Mouse (Mus musculus) megakaryocyte-erythroid progenitor cell, adult 5-6 weeks (primary cell): Measurements from ENCODE around the gene Klhdc4. TPM values are rescaled to one million over a fixed set of nuclear protein-coding genes. Genes with fewer than 3 reads are reported as not detected.

ENCODE experiments used
- ATAC-seq: replicated peaks from 2 replicates; pipeline ENCODE4 v1.8.0; 2016; ENCODE audit warnings: mild to moderate bottlenecking, inconsistent platforms; ENCODE audit not compliant: severe bottlenecking, poor library complexity, low FRiP score, low TSS enrichment
- total RNA-seq, 2 experiments: library from RNA; stranded (forward) in 1 of 2; stranded (reverse) in 1 of 2; fragments of 200-1000, 215-1000 nt in 1 of 2; fragments of >200 nt in 1 of 2; fragmentation: Nextera tagmentation in 1 of 2; gene quantifications; 2 replicates each; pipeline ENCODE4 v1.2.3; 2014 to 2017

Gene Klhdc4
- total RNA-seq, 2 experiments from 2014 or later: 42.6 to 45.6 TPM

- ATAC-seq: peak; percentile 82
Observed at GRCm38 (mm10) chr8:121850821-121851470, 21.6 kb upstream of the Klhdc4 start.

DNA sequence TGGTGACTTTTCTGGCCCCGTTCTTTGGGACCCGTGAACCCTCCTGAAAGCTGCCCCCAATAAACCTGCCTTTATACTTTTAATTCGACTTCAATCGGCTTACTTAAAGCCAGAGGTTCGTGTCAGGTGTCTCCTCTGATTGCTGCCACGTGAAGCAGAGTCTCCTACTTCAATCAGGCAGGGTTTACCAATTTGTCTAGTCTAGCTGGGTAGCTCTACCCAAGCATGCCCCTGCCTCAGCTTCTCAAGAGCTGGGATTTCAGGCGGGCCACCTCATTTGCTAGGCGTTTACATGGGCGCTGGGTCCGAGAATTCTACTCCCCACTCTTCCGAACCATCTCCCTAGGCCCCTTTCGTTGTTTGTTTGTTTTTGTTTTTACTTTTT is 21.1 kb upstream of the Klhdc4 start:
- no peak for ATAC-seq

- peak; percentile 77 for ATAC-seq
Observed at GRCm38 (mm10) chr8:121850018-121850417, 20.6 kb upstream of the Klhdc4 start.

DNA sequence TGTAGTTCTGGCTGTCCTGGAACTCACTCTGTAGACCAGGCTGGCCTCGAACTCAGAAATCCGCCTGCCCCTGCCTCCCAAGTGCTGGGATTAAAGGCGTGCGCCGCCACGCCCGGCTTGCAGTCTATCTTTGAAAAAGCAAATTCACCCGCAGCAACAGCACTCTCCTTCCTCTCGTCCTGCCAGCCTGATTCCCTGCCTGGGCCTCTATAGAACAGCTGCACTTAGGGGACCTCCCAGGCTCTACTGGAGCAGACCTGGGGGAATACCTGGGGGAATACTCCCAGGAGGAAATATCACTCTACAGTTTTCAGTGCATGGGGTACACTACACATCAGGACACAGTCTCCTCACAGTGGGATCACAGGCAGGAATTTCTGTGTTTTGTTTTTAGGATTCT is 19.9 kb upstream of the Klhdc4 start:
- ATAC-seq: no peak

GRCm38 (mm10) chr8:121848495-121848894 is 19.1 kb upstream of the Klhdc4 start:
- ATAC-seq: no peak

GRCm38 (mm10) chr8:121847987-121848386 is 18.6 kb upstream of the Klhdc4 start:
- ATAC-seq: no peak

GRCm38 (mm10) chr8:121847261-121847822 is 18.0 kb upstream of the Klhdc4 start:
- no peak for ATAC-seq

GRCm38 (mm10) chr8:121846815-121847214 is 17.4 kb upstream of the Klhdc4 start:
- ATAC-seq: no peak

DNA sequence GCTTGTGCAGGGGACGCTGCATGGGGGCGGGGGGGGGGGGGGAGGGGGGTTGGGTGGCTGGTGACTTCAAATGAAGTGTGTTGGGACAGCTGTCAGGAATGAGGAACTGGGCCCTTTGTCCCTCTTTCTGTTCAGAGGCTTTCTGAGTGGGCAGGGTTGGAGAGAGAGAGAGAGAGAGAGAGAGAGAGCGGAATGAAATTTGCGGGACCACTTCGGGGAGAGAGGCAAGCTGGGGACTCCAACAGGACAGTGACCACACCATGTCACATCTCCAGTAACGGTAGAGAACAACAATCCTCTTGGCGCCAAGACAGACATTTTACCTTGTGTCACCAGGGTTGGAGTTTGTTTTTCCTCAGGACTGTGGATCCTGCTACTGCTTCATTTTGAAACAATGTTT is 15.4 kb upstream of the Klhdc4 start:
- ATAC-seq: no peak

GRCm38 (mm10) chr8:121843184-121843733 is 13.9 kb upstream of the Klhdc4 start:
- no peak for ATAC-seq

DNA sequence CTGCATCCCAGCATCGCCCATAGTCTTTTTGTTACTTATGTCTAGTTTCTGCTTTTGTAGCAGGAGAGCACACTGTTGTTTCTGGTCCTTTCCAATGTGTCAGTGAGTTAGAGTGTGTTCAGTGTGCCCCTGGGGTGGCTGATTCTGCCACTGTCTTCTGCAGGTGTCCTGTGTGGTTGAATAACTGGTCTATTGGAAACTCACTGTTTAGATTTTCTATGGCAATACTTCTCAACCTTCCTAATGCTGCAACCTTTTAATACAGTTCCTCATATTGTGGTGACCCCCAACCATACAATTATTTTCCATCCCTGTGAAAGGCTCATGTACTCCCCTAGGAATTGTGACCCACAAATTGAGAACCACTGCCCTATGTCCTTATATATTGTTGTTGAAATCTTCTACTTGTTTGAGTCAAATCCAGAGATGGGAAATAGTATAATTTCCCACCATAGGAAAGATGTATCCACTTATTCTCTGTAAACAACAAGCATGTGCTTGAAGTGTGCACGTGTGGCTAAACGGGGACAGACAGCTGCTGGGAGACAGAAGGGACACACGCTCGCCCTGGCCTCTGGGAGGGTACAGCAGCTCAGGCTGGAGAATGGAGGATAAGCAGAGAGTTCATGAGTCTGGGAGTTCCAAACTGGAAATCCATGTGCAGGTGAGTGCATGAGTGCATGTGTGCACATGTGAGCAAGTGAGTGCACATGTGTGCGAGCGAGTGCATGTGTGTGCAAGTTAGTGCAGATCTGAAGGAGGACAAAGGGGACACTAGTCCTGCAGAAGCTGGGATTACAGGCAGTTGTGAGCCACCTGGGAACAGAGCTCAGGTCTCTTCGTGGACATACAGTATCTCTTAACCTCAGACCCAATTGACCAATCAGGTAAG is 12.9 kb upstream of the Klhdc4 start:
- ATAC-seq: no peak

- peak; percentile 92 for ATAC-seq
Observed at GRCm38 (mm10) chr8:121841242-121841641, 11.9 kb upstream of the Klhdc4 start.

- peak; percentile 75 for ATAC-seq
Observed at GRCm38 (mm10) chr8:121832503-121832902, 3.1 kb upstream of the Klhdc4 start.

DNA sequence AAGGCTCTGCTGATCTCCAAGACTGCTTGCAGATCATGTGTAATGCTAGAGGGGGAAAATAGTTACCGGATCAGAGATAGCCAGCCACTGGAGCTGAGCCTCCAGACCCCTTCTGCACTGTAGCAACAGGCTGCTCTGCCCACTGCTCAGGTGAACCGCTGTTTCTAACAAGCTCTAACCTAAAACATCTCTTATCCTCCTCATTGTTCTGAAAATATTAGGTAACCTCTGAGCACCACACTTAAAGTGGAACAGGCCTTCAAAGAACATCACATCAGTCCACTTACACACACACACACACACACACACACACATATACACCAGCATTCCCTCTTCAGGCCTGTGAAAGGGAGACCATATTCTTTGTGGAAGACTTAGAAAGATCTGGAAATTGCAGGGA is 2.7 kb upstream of the Klhdc4 start:
- ATAC-seq: no peak

GRCm38 (mm10) chr8:121829777-121830362 is 501 bp upstream of the Klhdc4 start:
- ATAC-seq: peak; percentile 80

GRCm38 (mm10) chr8:121828376-121829023 is 869 bp downstream of the Klhdc4 start:
- no peak for ATAC-seq

DNA sequence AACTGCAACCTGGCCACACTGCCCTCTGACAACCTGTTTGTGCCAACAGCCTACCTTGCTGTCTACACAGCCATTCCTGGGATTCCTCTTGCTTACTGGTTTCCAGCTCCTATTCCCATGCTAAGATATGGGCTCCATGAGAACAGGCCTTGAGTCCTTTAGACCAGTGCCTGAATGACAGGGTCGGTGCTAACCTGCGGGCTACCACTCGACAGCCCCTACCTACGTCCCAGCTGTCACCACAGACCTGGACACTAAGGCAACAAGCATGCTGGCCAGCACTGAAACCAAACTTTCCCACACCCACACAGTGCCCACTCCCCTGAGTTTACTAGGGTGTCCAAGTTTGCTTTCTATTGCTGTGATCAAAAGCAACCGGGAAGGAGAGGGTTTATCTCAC is 1.6 kb downstream of the Klhdc4 start:
- ATAC-seq: no peak

- ATAC-seq: no peak
Observed at GRCm38 (mm10) chr8:121821770-121822169, 7.6 kb downstream of the Klhdc4 start.

- ATAC-seq: no peak
Observed at GRCm38 (mm10) chr8:121821320-121821719, 8.0 kb downstream of the Klhdc4 start.
